Mouse (Mus musculus) lung, adult 2 months (tissue): ENCODE data around the gene Flot2.
A peak's percentile ranks its signal among the peaks of the same experiment; 100 is the strongest.

Experiments used
- CTCF ChIP-seq: fragments of 200-500 bp; IDR thresholded peaks from 2 replicates; pipeline ENCODE4 v1.5.1; 2011; ENCODE audit warnings: mild to moderate bottlenecking, low read length, control low read depth; ENCODE audit not compliant: insufficient read depth
- POLR2A ChIP-seq: fragments of 200-500 bp; IDR thresholded peaks from 2 replicates; pipeline ENCODE4 v1.6.1; 2011; ENCODE audit warnings: low read depth, mild to moderate bottlenecking, control low read depth, low read length, borderline replicate concordance; ENCODE audit errors: extremely low read depth

DNA sequence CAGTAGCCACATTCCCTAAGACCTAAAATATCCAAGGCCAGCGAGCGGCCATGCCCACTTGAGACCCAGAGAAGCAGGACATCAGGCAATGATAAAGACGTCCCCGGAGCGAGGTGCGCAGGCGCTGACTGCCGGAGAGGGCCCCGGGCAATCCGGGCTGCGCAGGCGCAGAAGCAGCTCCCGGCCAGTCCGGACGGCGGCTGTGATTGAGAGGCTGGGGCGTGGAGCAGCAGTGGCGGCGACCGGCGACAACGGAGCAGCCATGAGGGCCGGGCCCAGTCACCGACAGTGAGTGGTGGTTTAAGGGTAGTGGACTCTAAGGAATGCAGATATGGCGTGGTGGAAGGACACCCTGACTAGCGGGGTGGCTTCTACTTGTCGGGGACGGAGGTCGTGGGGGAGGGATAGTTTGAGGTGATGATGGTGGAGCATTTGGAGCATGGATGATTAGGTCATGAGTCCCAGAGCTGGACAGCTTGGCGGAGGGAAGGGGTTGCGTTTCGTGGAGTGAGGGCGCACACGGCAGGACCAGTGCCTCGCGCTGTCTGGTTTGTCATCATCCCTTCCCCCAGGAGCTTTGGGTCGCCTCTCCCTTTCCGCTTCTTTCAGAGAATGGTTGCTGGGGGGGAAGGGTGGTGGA is 56.9 kb downstream of the Flot2 start, which contains the start of gene Fam222b:
- TF ChIP-seq CTCF = no peak
- TF ChIP-seq POLR2A = peak; percentile 80
